Mouse (Mus musculus) stomach, embryonic 16.5 days (tissue): ENCODE results near the gene Ankrd17. TPM values are rescaled to one million over a fixed set of nuclear protein-coding genes. Genes with fewer than 3 reads are reported as not detected.

Source experiments
- ATAC-seq: fragments of 200-750 bp; cut with Nextera tagmentation; 2 replicates; pipeline ENCODE4 v1.8.0; 2017; ENCODE audit warnings: moderate number of reproducible peaks, moderate TSS enrichment; ENCODE audit not compliant: insufficient read depth, low FRiP score
- H3K27ac ChIP-seq: fragments of 300-500 bp; sonication (generic); 2 replicates; pipeline ENCODE4 v1.5.1; 2014; ENCODE audit warnings: low read length
- H3K27me3 ChIP-seq: fragments of 300-500 bp; sonication (generic); 2 replicates; pipeline ENCODE4 v1.6.1; 2014; ENCODE audit warnings: low read length, control low read depth, mixed read lengths; ENCODE audit not compliant: control insufficient read depth, insufficient read depth
- H3K36me3 ChIP-seq: fragments of 300-500 bp; sonication (generic); 2 replicates; pipeline ENCODE4 v1.6.1; 2014; ENCODE audit warnings: low read length; ENCODE audit not compliant: control insufficient read depth, insufficient read depth
- H3K4me1 ChIP-seq: fragments of 300-500 bp; sonication (generic); 2 replicates; pipeline ENCODE4 v1.6.1; 2014; ENCODE audit warnings: low read length, control low read depth, mixed read lengths; ENCODE audit not compliant: control insufficient read depth, insufficient read depth
- H3K4me2 ChIP-seq: fragments of 300-500 bp; sonication (generic); 2 replicates; pipeline ENCODE4 v1.6.1; 2014; ENCODE audit warnings: low read depth, low read length, mixed read lengths
- H3K4me3 ChIP-seq: fragments of 300-500 bp; sonication (generic); replicated peaks from 2 replicates; pipeline ENCODE4 v1.5.1; 2014; ENCODE audit warnings: mild to moderate bottlenecking, low read length
- H3K9ac ChIP-seq: fragments of 300-500 bp; sonication (generic); 2 replicates; pipeline ENCODE4 v1.6.1; 2014; ENCODE audit warnings: low read length
- H3K9me3 ChIP-seq: fragments of 300-500 bp; sonication (generic); replicated peaks from 2 replicates; pipeline ENCODE4 v1.6.1; 2016; ENCODE audit warnings: low read length, control low read depth; ENCODE audit not compliant: control insufficient read depth
- WGBS: fragments of 180-500 bp; shearing (Covaris S2); extraction: QIAGEN DNeasy Blood & Tissue Kit; methylation state at CpG from one replicate; pipeline ENCODE4 v1.1.7; 2014; 5-methylcytosine and 5-hydroxymethylcytosine counted together
- polyA plus RNA-seq: library from polyadenylated mRNA; unstranded; fragments of >200 nt; fragmentation: Nextera tagmentation; extraction: Ambion mirVana; gene quantifications from 2 replicates; pipeline ENCODE4 v1.2.1, GENCODE M21; 2015

Ankrd17 gene
- polyA plus RNA-seq, 1 experiment from 2014 or later, result 22.8 TPM

GRCm38 (mm10) chr5:90233305-90233704 is 133.1 kb downstream of the Ankrd17 start:
- no peaks in the 10 kb centered on the region for H3K4me1 ChIP-seq
- no peak overlapping the region for H3K27ac ChIP-seq
- H3K4me2 ChIP-seq, result no peak overlapping the region
- ATAC-seq, result no peak
- no peaks in the 10 kb centered on the region for H3K27me3 ChIP-seq
- H3K9ac ChIP-seq, result no peak overlapping the region
- H3K9me3 ChIP-seq, result no peaks in the 10 kb centered on the region
- WGBS, result 89% methylated on average over 4 of the region's 4 CpGs
- peaks cover 45% of the 10 kb centered on the region for H3K36me3 ChIP-seq
- H3K4me3 ChIP-seq, result no peak overlapping the region

- 87% methylated on average over 2 of the region's 2 CpGs for WGBS
- no peak overlapping the region for H3K27ac ChIP-seq
- H3K4me3 ChIP-seq, result no peak overlapping the region
- no peak overlapping the region for H3K9ac ChIP-seq
- H3K36me3 ChIP-seq, result peaks cover 31% of the 10 kb centered on the region
- no peak overlapping the region for H3K4me2 ChIP-seq
- ATAC-seq, result no peak
- H3K4me1 ChIP-seq, result 0 out of 2 replicates have a peak, but pooled peaks cover under 1% of the 10 kb centered on the region
- no peaks in the 10 kb centered on the region for H3K27me3 ChIP-seq
- no peaks in the 10 kb centered on the region for H3K9me3 ChIP-seq
These were observed 136.6 kb downstream of the Ankrd17 start for GRCm38 (mm10) chr5:90229760-90230159.

- Histone ChIP-seq H3K36me3 (peaks cover 16% of the 10 kb centered on the region), H3K9me3 (no peaks in the 10 kb centered on the region), H3K4me1 (peaks cover 12% of the 10 kb centered on the region), H3K4me2 (no peak overlapping the region), H3K27me3 (no peaks in the 10 kb centered on the region), H3K4me3 (no peak overlapping the region), H3K9ac (no peak overlapping the region), H3K27ac (no peak overlapping the region)
- 97% methylated on average over 3 of the region's 3 CpGs for WGBS
- ATAC-seq, result no peak
These were observed 139.7 kb downstream of the Ankrd17 start for GRCm38 (mm10) chr5:90226696-90227095.

GRCm38 (mm10) chr5:90224730-90225129 is 141.6 kb downstream of the Ankrd17 start:
- Histone ChIP-seq H3K9ac (no peak overlapping the region), H3K27ac (peak overlapping the region; percentile 62), H3K4me2 (peak overlapping the region; percentile 86), H3K9me3 (no peaks in the 10 kb centered on the region), H3K27me3 (no peaks in the 10 kb centered on the region), H3K4me3 (peak overlapping the region; percentile 94; the same call in 1 of the 2 replicates), H3K36me3 (peaks cover 8% of the 10 kb centered on the region), H3K4me1 (peaks cover 12% of the 10 kb centered on the region)
- no peak for ATAC-seq
- WGBS, result 76% methylated on average over 5 of the region's 5 CpGs

- under 1% methylated on average over 62 of the region's 62 CpGs for WGBS
- H3K36me3 ChIP-seq, result peaks cover 7% of the 10 kb centered on the region; the same call in 1 of the 2 replicates
- H3K9ac ChIP-seq, result peak within 1 kb of the TSS; percentile 95
- peak; percentile 99 for ATAC-seq
- no peaks in the 10 kb centered on the region for H3K9me3 ChIP-seq
- H3K27me3 ChIP-seq, result no peaks in the 10 kb centered on the region
- peak within 1 kb of the TSS; percentile 93 for H3K27ac ChIP-seq
- H3K4me2 ChIP-seq, result peak within 1 kb of the TSS; percentile 86
- peaks cover 12% of the 10 kb centered on the region for H3K4me1 ChIP-seq
- H3K4me3 ChIP-seq, result peak within 1 kb of the TSS; percentile 94
These were observed 142.6 kb downstream of the Ankrd17 start, which contains the start of gene Cox18 for GRCm38 (mm10) chr5:90223534-90224381. TSS of gene Cox18 (minus strand) at chr5:90224001.

GRCm38 (mm10) chr5:90222937-90223336 is 143.4 kb downstream of the Ankrd17 start:
- 29% methylated on average over 3 of the region's 3 CpGs for WGBS
- ATAC-seq, result no peak
- Histone ChIP-seq H3K4me3 (peak overlapping the region; percentile 94), H3K9me3 (no peaks in the 10 kb centered on the region), H3K4me2 (peak overlapping the region; percentile 86), H3K9ac (peak overlapping the region; percentile 95), H3K27ac (no peak overlapping the region), H3K36me3 (0 out of 2 replicates have a peak, but pooled peaks cover 3% of the 10 kb centered on the region), H3K4me1 (peaks cover 12% of the 10 kb centered on the region), H3K27me3 (no peaks in the 10 kb centered on the region)

- Histone ChIP-seq H3K4me3 (no peak overlapping the region), H3K9ac (no peak overlapping the region), H3K36me3 (peaks cover 32% of the 10 kb centered on the region; the same call in 1 of the 2 replicates), H3K4me1 (peaks cover 5% of the 10 kb centered on the region; the same call in 1 of the 2 replicates), H3K27ac (no peak overlapping the region), H3K4me2 (no peak overlapping the region), H3K27me3 (no peaks in the 10 kb centered on the region), H3K9me3 (no peaks in the 10 kb centered on the region)
- ATAC-seq, result no peak
- 92% methylated on average over 3 of the region's 3 CpGs for WGBS
These were observed 148.6 kb downstream of the Ankrd17 start for GRCm38 (mm10) chr5:90217791-90218190.

- no peak overlapping the region for H3K4me2 ChIP-seq
- no peaks in the 10 kb centered on the region for H3K4me1 ChIP-seq
- WGBS, result 94% methylated on average over 12 of the region's 12 CpGs
- no peak overlapping the region for H3K9ac ChIP-seq
- H3K27ac ChIP-seq, result no peak overlapping the region
- no peaks in the 10 kb centered on the region for H3K27me3 ChIP-seq
- no peak overlapping the region for H3K4me3 ChIP-seq
- no peak for ATAC-seq
- peaks cover 32% of the 10 kb centered on the region; the same call in 1 of the 2 replicates for H3K36me3 ChIP-seq
- no peaks in the 10 kb centered on the region for H3K9me3 ChIP-seq
These were observed 149.2 kb downstream of the Ankrd17 start for GRCm38 (mm10) chr5:90217226-90217625.

GRCm38 (mm10) chr5:90213356-90213755 is 153.0 kb downstream of the Ankrd17 start:
- 97% methylated on average over 12 of the region's 12 CpGs for WGBS
- no peaks in the 10 kb centered on the region for H3K4me1 ChIP-seq
- ATAC-seq, result no peak

More at GRCm38 (mm10) chr5:90213356-90213755, 153.0 kb downstream of the Ankrd17 start:
- H3K4me2 ChIP-seq, result no peak overlapping the region
- H3K27ac ChIP-seq, result no peak overlapping the region
- H3K9me3 ChIP-seq, result no peaks in the 10 kb centered on the region
- H3K4me3 ChIP-seq, result no peak overlapping the region
- peaks cover 32% of the 10 kb centered on the region; the same call in 1 of the 2 replicates for H3K36me3 ChIP-seq
- H3K9ac ChIP-seq, result no peak overlapping the region
- no peaks in the 10 kb centered on the region for H3K27me3 ChIP-seq
